Mouse (Mus musculus) B cell, adult 2 months (primary cell): ENCODE results near the gene Lgals2.

Source experiments
- DNase-seq, 2 experiments: peaks; one replicate each; pipeline ENCODE4 v3.0.0; 2022

The Lgals2 gene

DNA sequence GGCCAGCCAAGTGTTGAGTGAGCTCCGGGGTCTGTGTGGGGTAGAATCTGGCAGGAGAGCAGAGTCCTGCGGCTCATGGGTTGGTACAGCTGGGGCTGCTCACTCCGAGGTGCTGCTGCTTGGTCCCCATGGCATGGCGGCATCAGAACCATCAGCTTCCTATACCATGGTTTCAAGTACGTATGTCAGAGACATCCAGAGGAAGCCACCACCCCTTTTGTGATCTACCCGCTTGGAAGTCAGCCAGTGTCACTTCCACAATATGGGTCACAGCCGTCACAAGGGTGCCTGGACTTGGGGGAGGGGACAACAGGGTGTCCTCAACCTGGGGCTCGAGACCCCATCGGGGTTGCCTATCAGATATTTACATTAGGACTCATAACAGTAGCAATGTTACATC is 45.2 kb downstream of the Lgals2 start:
- no peak for DNase-seq

DNA sequence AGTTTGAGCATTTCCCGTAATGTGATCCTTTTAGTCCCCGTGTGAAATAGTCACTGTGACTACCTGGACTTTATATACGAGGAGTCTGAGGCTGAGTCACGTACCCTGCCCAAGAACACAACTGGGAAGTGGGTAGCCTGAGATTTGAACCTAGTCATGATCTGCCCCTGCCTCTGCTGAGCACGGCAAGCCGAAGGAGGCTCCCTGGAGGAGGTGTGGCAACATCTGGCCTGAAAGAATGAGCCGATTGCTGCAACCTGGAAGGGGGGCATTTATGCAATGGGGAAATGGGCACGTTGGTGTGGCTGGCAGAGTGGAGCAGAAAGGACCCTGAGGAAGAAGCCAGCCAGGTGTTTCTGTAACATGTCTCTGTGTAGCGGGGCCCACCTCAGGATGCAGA is 45.6 kb downstream of the Lgals2 start:
- no peak for DNase-seq

- no peak for DNase-seq
Observed at GRCm38 (mm10) chr15:78808980-78809379, 46.3 kb downstream of the Lgals2 start.

DNA sequence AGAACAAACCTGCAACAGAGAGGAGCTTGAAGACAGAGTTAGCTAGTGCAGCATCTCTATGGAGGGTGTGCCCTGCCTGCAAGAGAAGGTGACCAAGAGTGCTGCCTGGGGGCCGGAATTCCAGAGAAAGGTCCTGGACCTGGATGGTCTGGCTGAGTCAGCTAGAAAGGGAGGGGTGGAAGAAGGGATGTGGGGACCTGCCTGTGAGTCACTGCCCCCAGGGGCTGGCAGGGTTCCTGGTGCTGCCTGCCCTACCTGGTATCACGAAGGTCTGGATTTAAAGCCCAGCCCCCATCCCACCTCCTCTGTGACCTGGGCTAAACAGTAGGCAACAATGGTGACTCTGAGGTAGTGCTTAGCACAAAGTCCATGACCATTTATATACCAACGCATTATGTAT is 48.2 kb downstream of the Lgals2 start:
- no peak for DNase-seq

DNA sequence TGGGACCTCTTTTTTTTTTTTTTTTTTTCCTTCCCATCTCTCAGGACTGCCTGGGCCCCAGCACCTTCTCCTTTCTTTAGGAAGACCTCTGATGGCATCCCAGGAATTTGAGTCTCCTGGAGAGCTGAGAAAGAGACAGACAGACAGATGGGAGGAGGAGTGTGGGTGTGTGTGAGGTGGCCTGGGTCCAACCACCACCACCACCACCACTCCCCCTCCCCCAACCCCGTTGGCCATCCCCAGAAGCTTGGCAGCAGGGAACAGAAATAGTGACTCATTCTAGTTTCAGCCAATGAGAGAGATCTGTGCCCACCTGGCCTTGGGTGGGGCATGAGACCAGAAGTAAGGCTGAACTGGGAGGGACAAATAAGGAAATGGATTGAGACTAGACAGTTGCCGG is 48.7 kb downstream of the Lgals2 start:
- DNase-seq: no peak

DNA sequence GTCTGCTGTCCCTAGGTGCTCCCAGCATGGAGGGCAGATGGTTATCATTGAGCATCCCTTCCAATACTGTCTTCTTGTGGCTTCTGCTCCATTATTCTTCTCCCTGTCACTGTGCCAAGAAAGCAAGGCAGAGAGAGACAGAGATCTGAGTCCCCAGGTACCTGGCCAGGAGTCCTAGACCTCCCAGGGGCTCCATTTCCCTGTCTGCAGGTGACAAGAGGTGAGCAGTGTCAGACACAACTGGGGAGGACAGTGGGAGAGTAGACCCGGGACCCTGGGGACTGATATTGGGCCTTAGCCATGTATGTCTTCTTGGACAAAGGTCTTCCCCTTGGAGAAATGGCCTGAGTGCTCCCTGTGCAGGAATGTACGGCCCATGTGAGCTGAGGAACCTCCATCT is 50.0 kb downstream of the Lgals2 start:
- DNase-seq: no peak

- no peak for DNase-seq
Observed at GRCm38 (mm10) chr15:78804326-78804725, 51.0 kb downstream of the Lgals2 start.

- no peak for DNase-seq
Observed at GRCm38 (mm10) chr15:78803499-78803900, 51.8 kb downstream of the Lgals2 start.

DNA sequence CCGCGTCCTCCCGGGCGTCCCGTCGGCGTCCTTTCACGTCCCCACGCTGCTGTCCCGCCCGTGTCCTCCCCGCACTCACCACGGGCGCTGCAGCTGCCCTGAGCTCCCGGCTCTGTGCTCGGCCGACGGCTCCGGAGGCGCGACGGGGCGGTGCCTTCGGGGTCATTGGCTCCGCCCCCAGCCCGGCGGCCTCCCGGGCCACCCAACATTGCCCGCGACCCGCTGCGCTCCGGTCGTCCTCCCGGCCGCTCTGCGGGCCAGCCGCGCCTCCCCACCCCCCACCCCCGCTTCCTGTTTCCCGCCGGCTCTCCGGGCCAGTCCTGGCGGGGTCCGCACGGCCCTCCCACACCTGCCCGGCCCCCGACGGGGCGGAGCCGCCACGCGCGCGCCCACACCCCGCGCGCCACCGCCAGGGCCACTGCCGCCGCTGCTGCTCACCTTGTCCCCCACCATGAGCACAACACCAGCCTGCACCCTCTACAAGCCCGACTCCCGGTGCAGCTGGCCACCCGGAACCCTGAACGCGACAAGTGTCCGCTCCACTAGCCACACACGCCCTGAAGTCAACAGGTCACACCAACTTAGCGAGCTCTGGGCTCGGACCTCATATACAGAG is 52.4 kb downstream of the Lgals2 start, which contains the start of gene Card10:
Gene Card10 (minus strand): TSS at position 267 of the 616 bp plus-strand sequence.
- DNase-seq: peak; percentile 42 to 57

DNA sequence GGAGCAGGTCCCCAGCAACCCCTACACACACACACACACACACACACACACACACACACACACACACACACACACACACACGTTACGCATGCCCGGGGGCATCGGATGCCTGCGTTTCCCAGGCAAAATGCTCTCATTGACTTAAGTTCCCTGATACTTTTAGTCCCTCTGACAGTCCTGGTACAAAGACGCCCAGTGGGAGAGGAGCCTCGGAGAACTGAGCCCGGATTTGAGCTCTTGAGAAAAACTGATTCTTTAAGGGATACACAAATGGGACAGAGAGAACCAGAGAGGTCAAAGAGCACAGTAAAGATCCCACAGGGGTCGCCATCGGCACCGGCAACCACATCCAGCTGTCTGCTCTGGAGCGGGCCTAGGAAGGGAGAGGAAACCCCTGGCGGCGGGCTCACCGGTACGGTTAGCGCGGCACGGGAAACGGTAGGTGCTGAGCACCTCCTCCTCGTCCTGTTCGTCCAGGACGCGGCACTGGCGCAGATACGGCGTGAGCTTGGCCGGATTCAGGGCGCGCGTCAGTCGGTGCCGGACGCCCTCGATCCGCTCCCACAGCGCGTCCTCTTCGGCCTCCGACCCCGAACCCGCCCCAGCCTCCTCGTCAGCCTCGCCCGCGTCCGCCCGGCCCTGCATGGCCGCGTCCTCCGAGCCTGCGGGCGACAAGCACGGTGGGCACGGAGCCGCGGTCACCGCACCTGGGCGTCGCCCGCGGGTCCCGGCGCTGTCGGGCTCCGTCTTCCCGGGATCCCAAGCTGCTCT is 53.2 kb downstream of the Lgals2 start:
- peak; percentile 27 to 32 for DNase-seq

DNA sequence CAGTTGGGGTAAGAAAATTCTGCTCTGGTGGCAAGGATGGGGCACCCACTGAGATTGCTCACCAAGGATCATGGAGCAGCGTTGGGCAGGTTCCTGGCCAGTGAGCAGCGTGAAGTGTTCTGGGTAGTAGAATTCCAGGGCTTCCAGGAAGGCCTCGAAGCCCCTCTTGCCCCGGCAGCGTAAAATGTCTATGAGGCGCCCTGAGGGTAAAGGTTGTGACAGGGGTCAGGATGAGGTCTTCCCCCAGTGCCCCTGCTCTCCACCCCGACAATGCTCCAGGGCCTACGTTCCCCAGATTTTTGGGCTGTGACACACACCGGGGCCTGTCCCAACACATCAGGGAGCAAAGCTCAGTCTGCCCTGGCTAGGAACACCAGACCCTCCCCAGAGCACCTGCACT is 53.8 kb downstream of the Lgals2 start:
- DNase-seq: no peak
